Mouse (Mus musculus) liver, embryonic 14.5 days (tissue): ENCODE data around the gene Mrpl50.

Source experiments
- CTCF ChIP-seq: IDR thresholded peaks from 2 replicates; pipeline ENCODE4 v1.5.1; 2016; ENCODE audit warnings: antibody characterized with exemption, low read depth, control low read depth
- EP300 ChIP-seq: IDR thresholded peaks from 2 replicates; pipeline ENCODE4 v1.6.1; 2016; ENCODE audit warnings: antibody characterized with exemption, low read depth

GRCm38 (mm10) chr4:49506386-49506785 is 14.5 kb downstream of the Mrpl50 start, which contains the start of gene Baat:
- TF ChIP-seq CTCF, result no peak
- no peak for TF ChIP-seq EP300
